Mouse (Mus musculus): ENCODE results near the gene Arrdc1.

DNA sequence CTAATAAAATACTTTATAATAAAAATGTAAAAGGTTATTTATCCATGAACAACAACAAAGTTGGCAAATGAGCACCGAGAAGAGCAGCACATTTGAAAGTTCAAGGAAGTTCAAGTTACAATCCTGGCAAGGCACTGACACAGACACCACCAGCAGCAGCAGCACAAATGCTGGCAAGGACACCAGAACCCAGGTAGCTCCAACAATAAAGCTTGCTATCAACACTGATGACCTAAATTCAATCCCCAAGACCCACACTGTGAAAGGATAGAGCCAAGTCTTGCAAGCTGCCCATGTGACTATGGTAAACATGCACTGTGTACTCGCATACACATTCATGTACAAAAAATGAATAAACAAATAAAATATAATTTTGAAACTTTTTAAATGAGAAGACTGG, 54.4 kb downstream of the Arrdc1 start:
- no peak for TF ChIP-seq CTCF (IDR thresholded peaks at IDR 0.05; ENCODE audit: borderline replicate concordance, insufficient read depth, low read length)
- no peak for TF ChIP-seq POLR2A (IDR thresholded peaks at IDR 0.05; ENCODE audit: low read depth, low read length)

Data from embryonic fibroblast, embryonic 13.5 days (primary cell).